Mouse (Mus musculus) olfactory bulb, adult 2 months (tissue): ENCODE measurements around the gene Tmem108.

Source experiments
- CTCF ChIP-seq: fragments of 200-500 bp; IDR thresholded peaks from 2 replicates; pipeline ENCODE4 v1.5.1; 2012; ENCODE audit warnings: low read depth, mild to moderate bottlenecking, low read length, moderate library complexity; ENCODE audit not compliant: insufficient read depth
- POLR2A ChIP-seq: fragments of 200-500 bp; IDR thresholded peaks from 2 replicates; pipeline ENCODE4 v1.6.1; 2012; ENCODE audit warnings: mild to moderate bottlenecking, low read depth, low read length, moderate library complexity; ENCODE audit not compliant: insufficient read depth

DNA sequence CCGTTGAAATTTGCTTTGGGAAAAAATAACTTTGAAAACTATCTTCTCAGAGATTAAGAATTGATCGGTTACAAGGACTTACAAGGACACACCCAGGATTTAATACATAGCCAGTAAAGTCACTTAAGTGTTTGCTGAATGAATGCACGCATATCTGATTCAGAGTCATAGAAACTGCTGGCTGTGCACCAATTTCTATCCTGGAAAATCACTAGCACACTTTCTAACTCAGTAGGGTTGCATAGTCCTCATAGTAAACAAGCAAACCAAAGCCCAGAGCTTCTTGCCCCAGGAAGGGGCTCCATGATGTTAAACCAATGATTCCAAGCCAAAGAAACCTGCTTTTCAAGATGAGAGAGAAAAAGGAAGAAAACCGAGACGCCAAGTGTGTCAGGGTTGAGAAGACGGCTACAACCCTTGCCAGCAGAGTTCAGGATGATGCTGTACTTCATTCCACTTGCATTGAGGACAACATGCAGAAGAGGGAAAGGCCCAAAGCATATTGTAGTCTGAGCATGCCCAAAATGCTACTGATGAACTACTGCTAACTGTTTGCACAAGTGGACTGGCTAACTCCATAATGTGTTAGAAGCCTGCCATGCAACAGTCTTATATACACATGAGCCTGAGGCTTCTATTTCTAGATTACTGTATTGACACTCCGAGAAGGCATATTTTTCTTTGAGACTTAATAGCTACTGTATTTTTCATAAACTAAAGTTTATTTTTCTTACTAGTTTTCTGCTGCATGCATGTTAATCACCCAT is 167.0 kb downstream of the Tmem108 start:
- TF ChIP-seq CTCF (no peak), POLR2A (no peak)
